Mouse (Mus musculus): ENCODE results near the gene Smarce1.
A peak's percentile ranks its signal among the peaks of the same experiment; 100 is the strongest.

Smarce1 gene

DNA sequence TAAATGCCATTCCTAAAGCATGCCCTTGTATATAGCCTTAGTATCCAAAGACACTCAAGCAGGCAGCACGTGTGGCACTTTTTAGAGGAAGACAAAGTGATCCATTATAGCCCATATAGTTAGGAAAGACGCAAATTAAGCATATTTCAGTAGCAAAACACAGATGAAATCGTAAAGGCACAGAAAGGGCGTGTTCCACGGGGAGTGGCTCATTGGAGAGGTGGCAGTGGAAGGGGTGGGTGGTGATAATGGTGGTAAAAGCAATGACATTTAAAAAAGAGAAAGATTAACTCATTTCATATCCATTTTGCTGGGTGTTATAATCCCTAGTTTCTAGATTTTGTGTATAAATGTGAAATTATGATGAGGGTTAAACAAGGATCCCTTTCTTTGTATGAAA, 4.5 kb downstream of the Smarce1 start:
- no peak for DNase-seq

DNA sequence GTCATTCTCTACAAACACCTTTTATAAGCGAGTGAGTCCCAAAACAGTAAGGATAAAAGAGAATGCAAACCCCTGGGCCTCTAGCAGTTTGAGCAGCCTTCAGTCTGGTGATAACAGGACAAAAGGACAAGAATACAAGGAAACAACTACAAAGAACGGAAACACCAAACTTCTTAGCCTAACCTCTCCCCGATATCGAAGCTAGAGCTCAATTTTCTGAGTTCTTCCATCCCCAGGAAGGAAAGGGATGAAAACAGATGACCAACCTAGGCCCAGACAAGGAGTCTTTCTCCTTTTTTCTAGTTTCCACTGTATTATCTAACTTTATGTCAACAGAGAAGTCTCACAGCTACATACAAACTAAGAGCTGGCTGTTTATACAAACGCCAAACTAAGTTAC, 7.5 kb downstream of the Smarce1 start:
- no peak for DNase-seq

DNA sequence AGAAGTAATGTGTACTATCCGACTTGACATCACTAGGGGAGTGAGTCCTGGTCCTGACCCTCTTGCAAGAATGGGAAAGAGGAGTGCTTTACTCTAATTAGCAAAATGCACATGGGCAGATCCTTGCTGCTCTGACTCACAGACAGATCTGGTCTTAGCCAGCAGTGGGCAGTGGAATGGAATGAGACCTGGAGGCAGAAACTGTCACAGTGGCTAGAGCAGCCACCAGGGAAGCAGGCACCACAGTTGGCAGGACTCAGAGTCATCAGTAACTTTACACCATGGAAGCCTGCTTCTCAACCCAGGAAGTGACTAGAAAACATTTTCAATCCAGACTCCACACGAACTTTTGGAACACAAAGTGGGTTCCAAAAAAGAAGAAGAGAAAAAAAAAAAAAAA, 9.0 kb downstream of the Smarce1 start:
- DNase-seq = no peak

DNA sequence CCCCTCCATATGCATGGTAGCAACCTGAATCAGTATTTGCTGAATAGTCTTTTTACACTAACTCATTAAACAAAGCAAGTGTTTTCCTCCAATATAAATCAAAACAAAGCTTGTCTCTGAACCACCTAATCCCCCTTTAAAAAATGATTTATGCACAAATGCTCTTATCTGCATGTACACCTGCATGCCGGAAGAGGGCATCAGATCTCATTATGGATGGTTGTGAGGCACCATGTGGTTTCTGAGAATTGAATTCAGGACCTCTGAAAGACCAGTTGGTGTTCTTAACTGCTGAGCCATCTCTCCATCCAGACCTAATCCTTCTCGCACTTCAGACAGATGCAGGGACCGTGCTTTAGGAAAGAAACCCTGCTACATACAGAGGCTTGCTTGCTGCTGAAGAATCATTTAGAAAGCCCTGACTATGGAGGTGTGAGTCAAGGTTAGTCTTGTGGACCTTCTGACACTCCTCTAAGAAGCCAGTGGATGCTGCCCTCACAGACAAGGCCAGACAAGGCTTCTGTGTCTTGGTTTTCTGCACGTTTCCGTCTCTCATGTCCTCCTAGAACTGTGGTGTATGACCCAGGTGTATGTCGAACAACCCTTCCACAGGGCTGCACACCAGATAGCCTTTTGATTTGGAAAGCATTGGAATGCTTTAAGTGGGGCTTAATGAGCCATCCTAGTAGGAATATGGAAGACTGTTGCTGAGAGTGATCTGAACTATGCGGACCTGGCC, 13.4 kb downstream of the Smarce1 start:
- no peak for DNase-seq

DNA sequence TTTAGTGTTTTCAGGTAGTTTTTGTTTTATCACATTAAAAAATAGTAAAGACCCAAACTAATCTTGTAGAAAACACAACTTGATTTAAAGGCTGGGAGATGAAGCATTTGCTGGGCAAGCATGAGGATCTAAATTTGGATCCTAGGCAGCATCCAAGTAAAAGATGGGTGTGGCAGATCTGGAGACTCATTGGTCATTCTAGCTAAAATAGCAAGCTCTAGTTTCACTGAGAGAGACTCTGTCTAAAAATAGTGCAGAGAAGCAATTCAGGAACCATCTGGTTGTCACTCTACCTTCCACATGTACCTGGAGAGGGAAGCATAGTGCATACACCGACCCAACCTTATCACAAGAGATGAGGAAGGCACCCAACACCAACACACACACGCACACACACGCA, 14.6 kb downstream of the Smarce1 start:
- no peak for DNase-seq

DNA sequence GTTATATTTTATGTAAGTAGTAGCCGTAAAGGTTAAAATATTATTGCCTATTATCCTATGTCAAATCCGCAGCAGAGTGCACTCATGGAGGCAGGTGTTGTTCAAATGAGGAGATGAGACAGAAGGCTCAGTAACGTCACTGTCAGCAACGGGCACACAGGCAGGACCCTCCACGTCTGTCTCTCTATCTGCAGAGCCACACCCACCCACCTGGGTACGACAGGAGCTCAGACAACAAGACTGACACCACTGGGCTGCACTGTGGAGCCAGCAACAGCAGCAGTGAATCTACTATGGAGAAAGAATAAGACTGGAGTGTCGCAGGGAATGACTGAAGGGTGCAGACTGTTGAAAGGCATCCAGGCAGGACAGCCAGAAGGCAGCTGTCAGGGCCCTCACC, 18.1 kb downstream of the Smarce1 start:
- no peak for DNase-seq

DNA sequence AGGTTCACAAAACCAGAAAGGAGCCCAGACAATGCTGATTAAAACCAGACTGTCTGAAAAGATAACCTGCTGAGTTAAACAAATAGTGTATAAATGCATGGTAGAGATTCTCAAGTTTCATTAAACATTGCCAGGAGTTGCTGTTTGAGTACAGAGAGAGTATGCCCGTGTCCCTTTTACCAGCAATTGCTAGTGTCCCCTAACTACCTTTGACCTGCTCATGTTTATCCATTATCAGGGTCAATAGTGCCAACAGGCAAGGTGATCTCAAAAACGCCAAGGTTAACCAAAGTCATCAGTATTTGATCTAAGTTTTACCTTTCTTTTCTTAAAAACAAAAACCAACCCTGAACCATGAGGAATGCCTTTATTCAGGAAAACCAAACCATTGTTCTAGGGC, 18.9 kb downstream of the Smarce1 start:
- no peak for DNase-seq

DNA sequence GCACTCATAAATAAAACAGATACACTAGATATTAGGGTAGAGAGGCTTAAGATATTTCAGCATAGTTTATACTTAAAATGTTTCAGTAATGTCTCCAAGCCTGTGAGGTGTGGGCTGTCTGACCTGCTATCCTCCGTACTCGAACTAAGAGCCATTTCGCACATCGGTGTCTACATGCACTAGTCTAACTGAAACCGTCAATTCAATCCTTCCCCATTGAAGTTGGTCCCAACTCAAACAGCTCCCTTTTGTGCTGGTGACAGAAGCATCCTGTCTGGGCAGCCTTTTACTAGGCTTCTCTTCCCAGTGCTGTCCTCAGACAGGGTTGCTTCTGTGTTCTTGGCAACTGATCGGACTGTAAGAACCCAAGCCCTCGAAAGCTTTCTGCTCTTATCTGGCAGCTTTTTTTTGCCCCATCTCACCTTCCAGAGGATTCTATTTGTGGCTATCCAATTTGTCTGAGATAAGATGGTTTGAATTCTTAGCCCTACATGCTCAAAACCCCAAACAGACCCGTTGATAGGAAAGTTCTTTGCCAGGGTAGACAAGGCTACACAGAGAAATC, 22.6 kb downstream of the Smarce1 start:
- no peak for DNase-seq

DNA sequence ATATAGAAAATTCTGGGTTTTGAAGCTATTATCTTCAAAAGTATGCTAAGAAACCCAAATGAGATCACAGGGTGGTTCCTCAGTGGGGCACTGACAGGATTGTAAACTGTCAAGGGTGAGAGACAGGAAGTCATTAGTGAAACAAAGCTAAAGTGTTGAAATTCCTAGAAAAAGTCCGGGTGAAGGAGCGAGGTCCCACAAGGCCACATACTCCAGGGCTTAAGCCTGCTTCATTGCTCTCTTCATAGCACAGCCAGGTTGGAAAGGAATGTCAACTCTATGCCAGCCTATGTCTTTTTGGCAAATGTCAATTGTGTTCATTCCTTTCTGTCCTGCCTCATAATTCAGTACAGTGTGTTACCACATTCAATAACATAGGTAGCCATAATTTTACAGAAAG, 23.4 kb downstream of the Smarce1 start:
- no peak for DNase-seq

DNA sequence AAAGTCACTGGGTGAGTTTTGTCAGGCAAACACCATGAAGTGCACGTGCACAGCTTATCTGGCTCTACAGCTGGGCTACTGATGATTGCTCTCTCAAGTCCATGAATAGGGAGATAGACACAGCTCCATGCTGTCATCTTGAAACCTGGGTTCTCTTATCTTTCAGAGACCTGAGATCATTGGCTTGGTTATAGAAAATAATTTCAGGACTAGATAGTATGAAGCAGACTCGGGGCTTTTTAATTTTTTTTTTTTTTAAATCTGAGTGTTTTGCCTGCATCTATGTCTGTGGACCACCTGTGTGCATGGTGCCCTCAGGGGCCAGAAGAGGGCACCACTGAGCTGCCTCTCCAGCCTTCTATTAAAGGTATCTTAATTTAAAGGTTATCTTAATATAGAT, 23.9 kb downstream of the Smarce1 start:
- DNase-seq = peak; percentile 36

DNA sequence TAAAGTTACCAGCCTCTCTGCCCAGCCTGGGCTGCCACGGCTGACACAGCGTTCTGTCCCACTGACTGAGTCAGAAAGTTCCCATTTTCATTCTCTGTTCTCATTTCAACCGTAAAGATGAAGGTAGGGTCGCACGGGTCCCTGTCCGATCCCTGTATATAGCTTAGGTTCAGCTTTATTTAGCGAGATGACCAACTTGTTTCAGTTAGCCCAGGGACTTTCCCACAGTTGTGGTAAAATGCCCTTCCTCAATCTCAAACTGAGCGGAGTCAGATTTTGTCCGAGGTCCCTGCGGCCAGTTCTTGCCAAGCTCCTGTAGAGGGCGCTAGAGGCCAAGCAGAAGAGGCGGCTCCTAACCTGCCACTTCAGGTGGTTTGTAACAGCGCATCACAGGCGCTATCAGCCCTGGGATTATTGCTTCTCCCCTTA, 41.6 kb downstream of the Smarce1 start:
- peak; percentile 47 for DNase-seq

DNA sequence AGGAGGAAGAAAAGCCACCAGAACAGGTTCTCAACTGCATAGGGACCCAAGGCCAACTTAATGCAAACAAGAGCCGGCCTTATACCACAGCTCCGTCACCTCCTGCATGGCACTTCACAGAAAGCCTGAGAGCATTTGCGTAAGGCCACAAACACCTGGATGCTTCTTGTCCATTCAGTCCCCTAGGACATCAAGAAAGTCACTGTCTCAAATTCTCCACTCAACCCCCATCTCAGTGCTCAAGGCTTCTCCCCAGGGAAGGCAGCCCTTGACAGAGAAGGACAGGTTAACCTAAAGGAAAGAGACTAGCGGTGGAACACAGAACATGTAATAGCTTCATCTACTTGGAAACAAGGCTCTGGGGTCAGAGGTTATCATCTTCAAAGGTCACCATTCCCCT, 43.5 kb downstream of the Smarce1 start:
- DNase-seq = no peak

DNA sequence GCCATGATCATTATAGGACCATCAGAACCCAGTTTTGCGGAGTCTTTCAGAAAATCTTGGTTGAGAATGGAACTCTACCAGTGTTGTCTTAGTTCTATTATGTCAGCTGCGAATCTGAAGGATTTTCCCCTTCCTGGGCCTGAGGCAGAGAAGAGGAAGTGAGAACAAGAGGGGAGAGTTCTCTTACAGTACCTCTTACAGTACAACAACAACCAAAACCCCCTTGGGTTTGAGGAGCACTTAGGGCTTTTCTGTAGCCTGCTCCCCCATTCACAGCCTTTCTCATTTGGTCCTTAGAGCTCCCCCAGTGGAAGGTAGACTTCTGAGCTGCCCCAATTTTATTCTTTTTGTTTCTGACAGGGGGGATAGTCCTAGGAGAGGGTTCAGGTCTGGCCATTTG, 44.0 kb downstream of the Smarce1 start:
- DNase-seq = no peak

DNA sequence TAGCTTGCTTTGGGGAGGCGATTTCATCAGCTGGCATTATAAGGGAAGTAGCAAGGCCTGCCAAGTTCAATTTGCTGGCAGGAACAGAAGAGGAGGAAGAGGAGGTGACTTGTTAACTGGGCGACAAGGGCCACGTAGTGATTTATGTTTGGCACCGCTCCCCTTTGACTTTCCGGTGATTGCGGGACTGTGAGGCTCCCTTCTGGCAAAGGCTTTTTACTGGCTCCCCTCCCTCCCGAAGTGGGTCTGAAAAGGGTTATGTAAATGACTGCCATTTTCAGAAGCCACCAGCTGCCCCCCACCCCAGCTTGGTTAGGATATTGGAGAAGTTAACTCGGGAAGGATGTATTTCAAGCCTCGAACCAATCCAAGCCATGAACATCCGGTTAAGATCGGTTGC, 48.2 kb downstream of the Smarce1 start:
- DNase-seq = no peak

DNA sequence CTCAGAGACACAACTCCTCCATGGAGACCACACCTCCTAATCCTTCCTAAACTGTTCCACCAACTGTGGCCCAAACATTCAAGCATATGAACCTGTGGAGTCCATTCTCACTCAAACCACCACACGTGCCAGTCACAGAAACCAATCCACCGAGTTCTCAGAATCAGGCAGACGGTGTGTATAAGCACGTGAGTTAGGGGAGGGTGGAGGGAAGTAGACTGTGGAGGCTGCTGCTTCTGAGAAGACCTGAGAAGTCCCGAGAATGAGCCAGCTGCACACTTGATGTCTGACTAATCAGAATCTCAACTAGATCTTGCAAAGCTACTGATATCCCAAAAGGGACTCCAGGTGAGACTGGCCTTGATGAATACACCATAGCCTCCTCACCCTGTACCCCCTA, 50.7 kb downstream of the Smarce1 start:
- no peak for DNase-seq

DNA sequence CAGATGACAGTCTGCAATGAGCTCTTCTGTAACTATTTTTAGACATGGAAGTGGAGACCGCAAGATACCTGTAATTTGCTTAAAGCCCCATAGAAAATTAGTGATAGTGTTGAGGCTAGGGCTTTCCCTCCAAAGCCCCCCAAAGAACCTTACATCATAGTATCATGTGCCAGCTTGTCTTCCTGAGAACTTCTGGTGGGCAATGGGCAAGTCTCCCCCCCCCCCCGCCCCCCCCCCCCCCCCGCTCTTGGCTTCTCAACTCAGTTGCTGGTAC, 53.0 kb downstream of the Smarce1 start:
- no peak for DNase-seq

DNA sequence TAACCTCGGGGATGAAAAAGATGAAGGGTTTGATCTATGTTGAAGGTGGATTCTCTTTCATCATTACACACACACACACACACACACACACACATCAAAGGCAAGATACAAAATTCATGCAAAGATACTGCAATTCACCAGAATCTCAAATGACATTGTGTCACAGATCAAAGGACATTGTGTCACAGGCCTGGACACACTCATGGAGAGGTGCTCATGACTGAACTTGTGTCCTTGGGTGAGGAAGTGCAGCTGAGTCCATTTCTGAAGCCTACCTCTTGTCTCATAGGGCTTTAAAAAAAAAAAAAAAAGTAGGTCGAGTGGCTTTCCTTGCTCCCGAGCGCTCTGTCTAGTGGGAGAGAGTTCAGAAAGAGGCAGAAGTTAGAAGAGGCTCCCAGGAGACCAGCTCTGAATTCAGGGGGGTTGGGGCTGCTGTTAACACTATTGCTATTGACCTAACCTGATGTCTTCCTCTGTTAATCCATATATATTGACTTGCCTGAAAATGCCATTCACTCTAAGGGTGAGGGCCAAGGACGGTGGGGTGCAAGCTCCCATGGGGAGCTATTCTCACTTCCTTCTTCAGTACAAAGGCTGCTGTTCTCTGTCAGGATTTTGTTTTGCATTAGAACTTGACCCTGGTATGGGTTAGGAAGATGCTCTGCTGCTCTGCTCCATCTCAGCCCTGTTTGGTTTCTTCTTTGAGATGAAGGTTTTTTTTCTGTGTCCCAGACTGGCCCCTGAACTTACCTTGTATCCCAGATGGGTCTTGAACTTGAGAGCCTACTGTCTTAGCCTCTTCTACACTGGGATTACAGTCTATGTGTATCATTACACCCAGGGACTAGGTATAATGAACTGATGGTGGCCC, 53.5 kb downstream of the Smarce1 start:
- DNase-seq = no peak

DNA sequence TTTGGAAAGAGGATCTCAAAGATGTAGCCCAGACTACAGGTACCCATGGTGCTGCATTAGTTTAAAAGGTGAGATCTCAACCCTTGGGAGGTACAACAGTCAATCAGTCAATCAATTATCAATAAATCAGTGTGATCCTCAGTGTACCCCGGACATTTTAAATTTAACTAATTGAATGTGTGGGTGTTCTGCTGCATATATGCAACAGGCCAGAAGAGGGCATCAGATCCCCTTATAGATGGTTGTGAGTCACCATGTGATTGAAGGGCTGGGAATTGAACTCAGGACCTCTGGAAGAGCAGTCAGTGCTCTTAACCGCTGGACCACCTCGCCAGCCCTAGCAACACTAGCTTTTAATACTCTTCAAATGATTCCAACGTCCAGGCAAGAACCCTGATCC, 58.8 kb downstream of the Smarce1 start:
- no peak for DNase-seq

DNA sequence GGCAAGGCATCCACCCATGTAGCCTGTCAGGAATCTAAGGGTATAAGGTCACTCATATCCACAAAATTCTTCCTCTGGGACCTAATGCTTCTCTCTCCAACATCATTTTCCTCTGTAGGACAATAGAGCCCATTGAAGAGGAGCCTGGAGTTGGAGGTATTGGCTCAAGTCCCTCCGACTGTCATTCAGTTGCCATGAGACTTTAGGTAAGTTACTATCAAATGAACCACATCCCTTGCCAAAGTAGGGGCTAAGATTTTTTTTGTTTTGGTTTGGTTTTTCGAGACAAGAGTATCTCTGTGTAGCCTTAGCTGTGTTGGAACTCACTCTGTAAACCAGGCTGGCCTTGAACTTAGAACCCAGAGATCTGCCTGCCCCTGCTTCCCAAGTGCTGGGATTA, 59.4 kb downstream of the Smarce1 start:
- no peak for DNase-seq

DNA sequence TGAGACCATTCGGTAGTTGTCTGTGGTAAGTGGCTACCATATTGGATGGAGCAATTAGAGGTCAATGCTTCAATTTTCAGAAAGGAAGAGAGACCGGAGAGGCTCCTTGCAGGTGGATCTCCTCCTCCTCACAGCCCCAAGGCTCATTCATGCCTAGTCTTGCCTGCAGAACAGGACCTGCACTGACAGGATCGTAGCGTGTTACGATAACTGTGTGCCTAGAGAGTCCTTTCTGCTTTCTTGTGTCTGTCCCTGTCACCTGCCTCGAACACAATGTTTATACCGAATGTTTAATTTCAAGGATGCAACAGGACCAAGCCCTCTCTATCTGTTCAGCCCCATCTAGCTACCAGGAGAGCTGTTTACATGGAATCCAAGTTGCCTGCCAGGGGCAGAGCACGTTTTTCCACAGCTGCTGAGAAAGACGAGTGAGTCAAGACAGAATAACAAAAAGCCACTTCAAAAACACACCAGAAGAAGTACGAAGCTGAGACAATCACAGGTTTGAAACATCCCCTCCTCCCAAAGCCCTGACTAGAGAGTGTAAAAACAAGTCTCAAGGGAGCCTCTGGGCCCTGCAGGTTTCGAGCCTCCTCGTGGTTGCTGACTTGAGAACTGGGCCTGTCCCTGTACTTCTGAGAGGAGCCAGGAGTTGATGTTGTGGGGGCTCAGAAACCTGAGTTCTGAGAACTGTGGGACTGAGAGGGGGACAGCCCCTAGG, 60.1 kb downstream of the Smarce1 start:
- no peak for DNase-seq

DNA sequence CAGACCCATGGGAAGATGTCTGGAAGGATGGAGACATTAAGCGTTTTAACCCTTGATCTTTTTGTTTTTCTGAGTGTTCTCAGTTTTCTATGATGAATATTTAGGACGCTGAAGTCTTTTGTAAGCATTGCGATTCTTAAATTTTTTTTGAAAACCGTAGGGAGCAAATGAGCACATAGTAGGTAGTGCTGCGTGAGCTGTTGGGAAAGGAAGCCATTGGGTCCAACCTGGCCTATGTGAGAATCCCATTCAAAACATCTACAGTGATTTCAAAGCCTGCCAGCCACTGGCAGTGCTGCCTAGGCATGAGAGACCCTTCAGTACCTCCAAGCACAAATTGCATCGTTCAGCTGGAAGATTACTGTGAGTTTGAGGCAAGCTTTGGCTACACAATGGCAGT, 60.8 kb downstream of the Smarce1 start:
- DNase-seq = no peak

DNA sequence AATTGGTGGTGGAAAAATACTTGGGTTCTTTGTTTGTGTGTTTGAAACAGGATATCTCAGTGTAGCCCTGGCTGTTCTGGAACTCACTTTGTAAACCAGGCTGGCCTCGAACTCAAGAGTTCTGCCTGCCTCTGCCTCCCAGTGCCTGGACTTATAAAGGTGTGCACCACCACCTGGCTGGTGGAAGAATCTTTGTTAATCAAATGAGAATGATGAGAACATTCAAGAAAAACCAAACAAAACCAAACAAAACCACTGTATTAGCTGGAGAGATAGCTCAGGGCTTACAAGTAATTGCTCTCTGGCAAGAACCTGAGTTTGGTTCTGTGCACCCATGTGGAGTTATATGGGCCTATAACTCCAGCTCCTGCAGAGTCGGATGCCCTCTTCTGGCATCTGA, 61.4 kb downstream of the Smarce1 start:
- DNase-seq = no peak

DNA sequence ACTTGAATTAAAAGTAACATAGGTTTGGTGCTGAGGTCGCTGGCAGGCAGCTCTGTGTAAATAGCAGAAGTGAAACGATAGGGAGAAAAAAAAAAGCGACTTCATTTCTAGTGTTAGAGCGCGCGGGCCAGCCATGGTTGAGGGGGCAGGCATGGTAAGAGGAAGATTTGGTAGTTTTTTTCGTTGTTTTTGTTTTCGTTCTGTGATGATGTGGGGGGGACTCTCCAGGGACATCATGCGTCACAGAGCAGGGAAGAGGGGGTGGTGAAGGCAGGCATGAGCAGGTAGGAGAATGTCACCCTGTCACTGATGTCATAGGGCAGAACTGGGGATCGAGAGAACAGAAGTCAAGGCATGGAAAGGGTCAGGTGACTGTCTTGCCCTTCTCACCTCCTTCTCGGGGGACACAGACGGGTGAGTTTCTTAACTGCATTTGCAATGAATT, 62.8 kb downstream of the Smarce1 start:
- no peak for DNase-seq

DNA sequence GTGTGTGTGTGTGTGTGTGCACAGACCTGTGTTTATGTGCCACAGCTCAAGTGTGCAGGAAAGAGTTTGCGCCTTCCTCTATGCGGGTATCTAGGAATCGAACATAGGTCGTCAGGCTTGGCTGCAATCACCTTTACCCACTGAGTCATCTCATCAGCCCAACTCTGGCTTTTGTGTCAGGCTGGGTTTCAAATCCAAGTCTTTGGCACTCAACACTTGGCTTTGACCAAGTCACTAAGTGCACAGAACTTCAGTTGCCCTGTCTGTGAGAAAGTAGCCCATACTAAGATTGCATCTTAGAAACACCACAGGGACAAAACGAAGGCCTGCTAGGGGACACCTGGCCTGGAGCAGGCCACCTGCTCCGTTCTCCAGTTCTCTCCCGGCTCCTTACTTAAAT, 63.2 kb downstream of the Smarce1 start:
- no peak for DNase-seq

Data from right cerebral cortex, postnatal 14 days (tissue).